Mouse (Mus musculus) spleen, adult 2 months (tissue): ENCODE results near the gene Pla2g2f.

Source experiments
- CTCF ChIP-seq: fragments of 200-500 bp; IDR thresholded peaks from 2 replicates; pipeline ENCODE4 v1.5.1; 2011; ENCODE audit warnings: mild to moderate bottlenecking, inconsistent platforms; ENCODE audit not compliant: insufficient read depth, insufficient read length, insufficient replicate concordance; ENCODE audit errors: extremely low read depth
- POLR2A ChIP-seq: fragments of 200-500 bp; IDR thresholded peaks from 2 replicates; pipeline ENCODE4 v1.6.1; 2011; ENCODE audit warnings: low read depth, low read length, inconsistent platforms

GRCm38 (mm10) chr4:138714186-138714585 lies 43.2 kb downstream of the Pla2g2f start:
- TF ChIP-seq POLR2A (no peak), CTCF (no peak)
